Mouse (Mus musculus): ENCODE measurements around the gene Pmvk.

GRCm38 (mm10) chr3:89416158-89416557, 38.2 kb upstream of the Pmvk start:
- no peak for TF ChIP-seq CTCF (IDR thresholded peaks at IDR 0.05; ENCODE audit: borderline replicate concordance, insufficient read depth, low read depth, low read length)
- no peak for TF ChIP-seq POLR2A (IDR thresholded peaks at IDR 0.05; ENCODE audit: borderline replicate concordance, insufficient read depth, low read length)
